ENCODE assay signal across 28 mouse cellular contexts in genomic region chr17:9637011-9637410, GRCm38 (mm10). TPM values are rescaled to one million over a fixed set of nuclear protein-coding genes. Genes with fewer than 3 reads are reported as not detected.
A peak's percentile ranks its signal among the peaks of the same experiment; 100 is the strongest.
DNase-seq lines count a peak whose midpoint lies in the region; ATAC-seq and TF ChIP-seq lines count a peak whose summit lies in the region.
"Had no signal": no experiment of that assay in that cellular context is flagged by ENCODE, and none has a peak within 500 bp of the region (broad histone marks: within the 10 kb centered on the region; RNA-seq: fewer than 3 reads in every experiment).

No protein-coding gene starts in this region.

- no peaks in the 10 kb centered on the region for H3K9me3 ChIP-seq in ES-E14 (ENCODE audit: control insufficient read depth, insufficient read depth, low read depth, low read length)
- no peaks in the 10 kb centered on the region for H3K9me3 ChIP-seq in forebrain, postnatal 0 days (ENCODE audit: low read length)
- H3K9me3 ChIP-seq: embryonic facial prominence, embryonic 13.5 days; embryonic facial prominence, embryonic 15.5 days; forebrain, embryonic 10.5 days; forebrain, embryonic 13.5 days; forebrain, embryonic 15.5 days had no signal

- in situ Hi-C loops in ES-E14 (cut with MboI; ENCODE audit: low sequenced_read_pairs in 2 of 2, unreplicated experiment in 2 of 2): no loop called here

- DNase-seq in ES-CJ7 (ENCODE audit: low read depth, low spot score): peak; percentile 54
- DNase-seq in ES-E14 (ENCODE audit: low read depth, low spot score): peak; percentile 16
- DNase-seq in ZHBTc4 (ENCODE audit: low read depth, low spot score): peak; percentile 74
- no peak for DNase-seq in spleen, adult 18-20 months
- DNase-seq in forebrain, postnatal 0 days: no peak
- DNase-seq: adrenal gland, adult 2 months; adrenal gland, postnatal 10 days; adrenal gland, postnatal 25 days; cerebellum, adult 11 months; cerebellum, adult 18-20 months; cerebellum, adult 8-10 months; cerebellum, adult 9-11 months; cerebellum, postnatal 14 days; cerebellum, postnatal 36 days; embryo, embryonic 11 days had no signal

- no peak for ATAC-seq in forebrain, postnatal 0 days
- ATAC-seq: forebrain, embryonic 13.5 days; forebrain, embryonic 15.5 days had no signal

- 93% methylated on average over 4 of the region's 4 CpGs for WGBS in forebrain, postnatal 0 days

- no peak overlapping the region for H3K27ac ChIP-seq in ES-E14 (ENCODE audit: insufficient read depth, low read depth, low read length, poor library complexity, severe bottlenecking)
- no peak overlapping the region for H3K27ac ChIP-seq in forebrain, postnatal 0 days (ENCODE audit: low read depth, low read length)
- H3K27ac ChIP-seq: embryonic facial prominence, embryonic 13.5 days; embryonic facial prominence, embryonic 15.5 days; forebrain, embryonic 10.5 days; forebrain, embryonic 13.5 days; forebrain, embryonic 15.5 days had no signal

- TF ChIP-seq CTCF in forebrain, postnatal 0 days (IDR thresholded peaks at IDR 0.05; ENCODE audit: low read depth): no peak

- no peak overlapping the region for H3K4me2 ChIP-seq in forebrain, postnatal 0 days (ENCODE audit: low read depth)
- H3K4me2 ChIP-seq: embryonic facial prominence, embryonic 13.5 days; embryonic facial prominence, embryonic 15.5 days; forebrain, embryonic 13.5 days; forebrain, embryonic 15.5 days had no signal

- H3K36me3 ChIP-seq in ES-E14 (ENCODE audit: control insufficient read depth, insufficient read depth, low read length, poor library complexity, severe bottlenecking): no peaks in the 10 kb centered on the region
- H3K36me3 ChIP-seq in forebrain, postnatal 0 days (ENCODE audit: insufficient read depth): no peaks in the 10 kb centered on the region
- H3K36me3 ChIP-seq: embryonic facial prominence, embryonic 13.5 days; embryonic facial prominence, embryonic 15.5 days; forebrain, embryonic 10.5 days; forebrain, embryonic 15.5 days had no signal

- no peaks in the 10 kb centered on the region for H3K4me1 ChIP-seq in ES-E14 (ENCODE audit: control insufficient read depth in 2 of 2, insufficient read depth in 2 of 2, low read length in 2 of 2, poor library complexity in 1 of 2)
- no peaks in the 10 kb centered on the region for H3K4me1 ChIP-seq in forebrain, postnatal 0 days (ENCODE audit: insufficient read depth)
- H3K4me1 ChIP-seq: embryonic facial prominence, embryonic 13.5 days; embryonic facial prominence, embryonic 15.5 days; forebrain, embryonic 10.5 days had no signal

- no peak overlapping the region for H3K4me3 ChIP-seq in ES-E14 (ENCODE audit: insufficient read depth in 1 of 2, low read depth in 1 of 2, low read length in 2 of 2, poor library complexity in 1 of 2, severe bottlenecking in 1 of 2)
- no peak overlapping the region for H3K4me3 ChIP-seq in forebrain, postnatal 0 days (ENCODE audit: low read depth, low read length)
- H3K4me3 ChIP-seq: embryonic facial prominence, embryonic 13.5 days; embryonic facial prominence, embryonic 15.5 days; erythroblast, embryonic 14.5 days; forebrain, embryonic 10.5 days; forebrain, embryonic 13.5 days; forebrain, embryonic 15.5 days had no signal

- H3K27me3 ChIP-seq in forebrain, postnatal 0 days (ENCODE audit: insufficient read depth, low read length): no peaks in the 10 kb centered on the region
- H3K27me3 ChIP-seq: embryonic facial prominence, embryonic 13.5 days; embryonic facial prominence, embryonic 15.5 days; forebrain, embryonic 13.5 days; forebrain, embryonic 15.5 days had no signal

- no peak overlapping the region for H3K9ac ChIP-seq in ES-E14 (ENCODE audit: insufficient read depth, low read depth, low read length, poor library complexity, severe bottlenecking)
- no peak overlapping the region for H3K9ac ChIP-seq in forebrain, postnatal 0 days
- H3K9ac ChIP-seq: embryonic facial prominence, embryonic 13.5 days; embryonic facial prominence, embryonic 15.5 days; forebrain, embryonic 13.5 days; forebrain, embryonic 15.5 days had no signal

TF ChIP-seq in ES-E14, 5 proteins besides CTCF, POLR2A, EP300 and RAD21:
- TF ChIP-seq CHD2 (IDR thresholded peaks at IDR 0.05; ENCODE audit: low read depth, low read length): no peak
- no peak for TF ChIP-seq MAFK (IDR thresholded peaks at IDR 0.05; ENCODE audit: insufficient read depth, low read depth, low read length)
- no peak for TF ChIP-seq ZNF384 (IDR thresholded peaks at IDR 0.05; ENCODE audit: low read depth, low read length)
- TF ChIP-seq ZC3H11A (IDR thresholded peaks at IDR 0.05; ENCODE audit: borderline replicate concordance, low read depth, low read length): no peak
- no peak for TF ChIP-seq HCFC1 (IDR thresholded peaks at IDR 0.05; ENCODE audit: borderline replicate concordance, insufficient read depth, low read length)

RNA-seq across cellular contexts. Expression of gene Pabpc6, which starts 32.5 kb away (rescaled TPM):
- 0.90 and 1.2 TPM in 2 replicates for total RNA-seq in ES-E14 (2012; rRNA removed)
- not detected in 2 replicates for total RNA-seq in forebrain, postnatal 0 days (2014; rRNA removed)
- polyA plus RNA-seq in forebrain, postnatal 0 days (2015; fragmentation: Nextera tagmentation; extraction: Ambion mirVana): not detected in 2 replicates
- total RNA-seq: adrenal gland, adult 2 months; adrenal gland, postnatal 10 days; adrenal gland, postnatal 25 days; adrenal gland, postnatal 4 days; common myeloid progenitor, adult 5-6 weeks; MEL had no signal
- polyA plus RNA-seq: adrenal gland, adult 2 months; brain, embryonic 14.5 days; C2C12; embryonic facial prominence, embryonic 11.5 days; embryonic facial prominence, embryonic 13.5 days; embryonic facial prominence, embryonic 15.5 days; erythroblast, embryonic 14.5 days; forebrain, embryonic 10.5 days; forebrain, embryonic 13.5 days; forebrain, embryonic 15.5 days; frontal cortex, adult 2 months had no signal

Comparison
In these comparisons a context has a peak if more than half of its experiments do, and no peak if none do; other contexts are left out.
1. DNase-seq: peak in ES-CJ7 (single experiment), ES-E14 (single experiment) and ZHBTc4 (single experiment); none in spleen, adult 18-20 months (0 of 2) and forebrain, postnatal 0 days (single experiment).